Mouse (Mus musculus) CH12.LX (cell line): ENCODE measurements around the gene Kap. TPM values are rescaled to one million over a fixed set of nuclear protein-coding genes. Genes with fewer than 3 reads are reported as not detected.
A peak's percentile ranks its signal among the peaks of the same experiment; 100 is the strongest.

Experiments
- DNase-seq: peaks from one replicate; pipeline ENCODE4 v3.0.0-alpha.2; 2013; ENCODE audit errors: extremely low read depth
- H3K27ac ChIP-seq: 2 replicates; pipeline ENCODE4 v1.5.1; 2012; ENCODE audit warnings: low read depth, mild to moderate bottlenecking, control low read depth, moderate library complexity; ENCODE audit not compliant: insufficient read depth
- H3K27me3 ChIP-seq: replicated peaks from 2 replicates; pipeline ENCODE3; 2012; ENCODE audit warnings: inconsistent platforms
- H3K36me3 ChIP-seq, 2 experiments: replicated peaks in 1 of 2; 2 replicates each; pipeline versions ENCODE3 to v1.6.1; 2012; ENCODE audit warnings: inconsistent platforms in 1 of 2, low read length in 1 of 2, mild to moderate bottlenecking in 1 of 2, mixed read lengths in 1 of 2, moderate library complexity in 1 of 2; ENCODE audit not compliant: control insufficient read depth in 1 of 2, insufficient read depth in 1 of 2
- H3K4me1 ChIP-seq, 2 experiments: 2 replicates each; pipeline ENCODE4 v1.6.1; 2012; ENCODE audit warnings: inconsistent platforms in 1 of 2, moderate library complexity in 1 of 2; ENCODE audit not compliant: insufficient read depth in 2 of 2, control insufficient read depth in 1 of 2
- H3K4me2 ChIP-seq: 2 replicates; pipeline ENCODE4 v1.6.1; 2012; ENCODE audit warnings: low read depth, mild to moderate bottlenecking, control low read depth; ENCODE audit not compliant: poor library complexity, insufficient read depth, severe bottlenecking
- H3K4me3 ChIP-seq, 3 experiments: fragments of 150-350 bp in 1 of 3; sonication (generic) in 1 of 3; replicated peaks in 1 of 3; 2 replicates each; pipeline versions ENCODE3 to v1.5.1; 2011 to 2012; ENCODE audit warnings: low read depth in 2 of 3, low read length in 2 of 3, mild to moderate bottlenecking in 2 of 3, moderate library complexity in 2 of 3, control low read depth in 1 of 3, improper control_type of control experiment in 1 of 3, inconsistent platforms in 1 of 3, mixed read lengths in 1 of 3; ENCODE audit not compliant: poor library complexity in 1 of 3
- H3K79me2 ChIP-seq: replicated peaks from 2 replicates; pipeline ENCODE4 v1.6.1; 2012; ENCODE audit warnings: mild to moderate bottlenecking, moderate library complexity; ENCODE audit not compliant: control insufficient read depth, poor library complexity, insufficient read depth, severe bottlenecking; ENCODE audit errors: extremely low read depth
- H3K9ac ChIP-seq: 2 replicates; pipeline ENCODE4 v1.6.1; 2012; ENCODE audit warnings: low read depth, mild to moderate bottlenecking, control low read depth, moderate library complexity; ENCODE audit not compliant: insufficient read depth
- H3K9me3 ChIP-seq: replicated peaks from 2 replicates; pipeline ENCODE3; 2012; ENCODE audit warnings: low read length, inconsistent platforms, mixed read lengths
- CHD1 ChIP-seq: IDR thresholded peaks from 2 replicates; pipeline ENCODE4 v1.6.1; 2012; ENCODE audit warnings: low read depth, low read length, improper control_type of control experiment, inconsistent platforms
- CTCF ChIP-seq, 2 experiments: IDR thresholded peaks in 1 of 2; conservative IDR thresholded peaks in 1 of 2; 2 replicates each; pipeline ENCODE4 v1.5.1; 2011 to 2012; ENCODE audit warnings: low read depth in 2 of 2, low read length in 2 of 2, improper control_type of control experiment in 1 of 2, inconsistent platforms in 1 of 2, mild to moderate bottlenecking in 1 of 2, moderate library complexity in 1 of 2
- JUN ChIP-seq: IDR thresholded peaks from 2 replicates; pipeline ENCODE4 v1.6.1; 2011; ENCODE audit warnings: low read depth, mild to moderate bottlenecking, low read length, improper control_type of control experiment, moderate library complexity; ENCODE audit not compliant: insufficient read depth
- JUND ChIP-seq: conservative IDR thresholded peaks from 2 replicates; pipeline ENCODE4 v1.6.1; 2011; ENCODE audit warnings: low read depth, low read length, improper control_type of control experiment
- KAT2A ChIP-seq: IDR thresholded peaks from 2 replicates; pipeline ENCODE4 v1.6.1; 2012; ENCODE audit warnings: low read length, improper control_type of control experiment, inconsistent platforms; ENCODE audit not compliant: insufficient replicate concordance
- MAFK ChIP-seq: IDR thresholded peaks from 2 replicates; pipeline ENCODE4 v1.6.1; 2011; ENCODE audit warnings: low read length, improper control_type of control experiment; ENCODE audit not compliant: insufficient replicate concordance
- MAZ ChIP-seq: IDR thresholded peaks from 2 replicates; pipeline ENCODE4 v1.6.1; 2012; ENCODE audit warnings: low read depth, mild to moderate bottlenecking, inconsistent platforms, low read length, improper control_type of control experiment, moderate library complexity
- MXI1 ChIP-seq: IDR thresholded peaks from 2 replicates; pipeline ENCODE4 v1.6.1; 2011; ENCODE audit warnings: mild to moderate bottlenecking, low read depth, low read length, improper control_type of control experiment
- MYC ChIP-seq: IDR thresholded peaks from 2 replicates; pipeline ENCODE4 v1.6.1; 2011; ENCODE audit warnings: low read depth, mild to moderate bottlenecking, improper control_type of control experiment, low read length
- NELFE ChIP-seq: IDR thresholded peaks from 2 replicates; pipeline ENCODE4 v1.6.1; 2011; ENCODE audit warnings: low read depth, low read length, improper control_type of control experiment
- POLR2AphosphoS2 ChIP-seq: IDR thresholded peaks from 2 replicates; pipeline ENCODE4 v1.6.1; 2011; ENCODE audit warnings: low read depth, low read length, improper control_type of control experiment
- RCOR1 ChIP-seq: conservative IDR thresholded peaks from 2 replicates; pipeline ENCODE4 v1.6.1; 2012; ENCODE audit warnings: low read depth, mild to moderate bottlenecking, inconsistent platforms, low read length, improper control_type of control experiment
- SIN3A ChIP-seq: IDR thresholded peaks from 2 replicates; pipeline ENCODE4 v1.6.1; 2012; ENCODE audit warnings: low read length, improper control_type of control experiment, inconsistent platforms
- SMC3 ChIP-seq: IDR thresholded peaks from 2 replicates; pipeline ENCODE4 v1.6.1; 2011; ENCODE audit warnings: low read depth, low read length, improper control_type of control experiment
- TCF12 ChIP-seq: IDR thresholded peaks from 2 replicates; pipeline ENCODE4 v1.6.1; 2014; ENCODE audit warnings: low read depth, mild to moderate bottlenecking, inconsistent platforms, low read length, improper control_type of control experiment
- UBTF ChIP-seq: IDR thresholded peaks from 2 replicates; pipeline ENCODE4 v1.6.1; 2012; ENCODE audit warnings: low read depth, mild to moderate bottlenecking, inconsistent platforms, low read length, improper control_type of control experiment, moderate library complexity
- USF1 ChIP-seq: IDR thresholded peaks from 2 replicates; pipeline ENCODE4 v1.6.1; 2014; ENCODE audit warnings: low read depth, mild to moderate bottlenecking, inconsistent platforms, low read length, improper control_type of control experiment
- ZKSCAN1 ChIP-seq: IDR thresholded peaks from 2 replicates; pipeline ENCODE4 v1.6.1; 2012; ENCODE audit warnings: low read depth, inconsistent platforms, low read length, improper control_type of control experiment, borderline replicate concordance
- ZNF384 ChIP-seq: IDR thresholded peaks from 2 replicates; pipeline ENCODE4 v1.6.1; 2012; ENCODE audit warnings: low read depth, low read length, improper control_type of control experiment, inconsistent platforms
- dilution Hi-C: fragments of 300-500 bp; cut with MboI; formaldehyde crosslinking; loops from 2 replicates; pipeline ENCODE4 v1.14.3; 2020; ENCODE audit warnings: low sequenced_read_pairs; ENCODE audit not compliant: extremely low pct_unique_long_range_greater_than_20kb, extremely low pct_ligation_motif_present
- in situ Hi-C: fragments of 300-500 bp; cut with MboI; formaldehyde crosslinking; loops from 3 replicates; pipeline ENCODE4 v1.14.3; 2019; ENCODE audit warnings: low sequenced_read_pairs, low pct_ligation_motif_present, low pct_unique_long_range_greater_than_20kb, mixed read lengths
- polyA plus RNA-seq: library from polyadenylated mRNA; unstranded; fragments of >175 nt; gene quantifications from 2 replicates; pipeline ENCODE4 v1.2.1, GENCODE M21; 2012; ENCODE audit warnings: low read depth; ENCODE audit not compliant: insufficient read length
- total RNA-seq, 2 experiments: library from RNA; depleted of rRNA; stranded (reverse); fragments of 300-350 nt in 1 of 2; fragments of >200 nt in 1 of 2; gene quantifications; 2 replicates each; pipeline ENCODE4 v1.2.3; 2012 to 2014

Kap gene
- not detected in 2 replicates for total RNA-seq (2012; rRNA removed)
- total RNA-seq (2014; rRNA removed) = not detected in 2 replicates
- not detected in 2 replicates for polyA plus RNA-seq

DNA sequence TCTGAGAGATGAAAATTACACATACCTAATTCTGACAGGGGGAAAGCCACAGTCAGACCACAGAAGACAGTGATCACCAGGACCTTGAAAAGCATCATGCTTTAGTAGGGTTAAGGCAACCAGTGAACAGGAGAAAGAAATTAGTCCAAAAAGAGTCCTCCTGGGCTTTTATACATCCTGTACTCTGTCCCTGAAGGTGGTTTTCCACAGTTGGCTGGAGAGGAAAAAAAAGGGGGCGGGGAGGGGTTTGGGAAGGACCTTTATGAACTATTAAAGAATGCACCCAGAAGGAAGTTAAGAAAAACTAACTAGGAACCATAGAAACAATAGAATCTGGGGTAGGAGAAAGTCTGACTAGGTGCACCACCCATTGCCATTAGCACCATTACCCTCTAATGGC lies at the start of gene Kap:
Gene Kap, minus strand, starts transcription at position 237 of the 400 bp plus-strand sequence.
- no peak within 1 kb of the TSS for H3K4me3 ChIP-seq
- no peaks in the 10 kb centered on the region for H3K4me1 ChIP-seq
- no peak within 1 kb of the TSS for H3K27ac ChIP-seq
- H3K9me3 ChIP-seq = no peaks in the 10 kb centered on the region
- DNase-seq = no peak
- H3K36me3 ChIP-seq = no peaks in the 10 kb centered on the region
- dilution Hi-C loops = no loop called here
- in situ Hi-C loops = loop anchor here (25.0 kb wide), 1 partner anchor 141 kb away; no protein-coding TSS in a partner anchor
- TF ChIP-seq KAT2A (no peak), MAFK (no peak), MXI1 (no peak), UBTF (no peak), TCF12 (no peak), POLR2AphosphoS2 (no peak), CHD1 (no peak), USF1 (no peak)
- H3K4me2 ChIP-seq = 0 out of 2 replicates have a peak within 1 kb of the TSS, but pooled peaks have one; percentile 38
- H3K27me3 ChIP-seq = peaks cover 77% of the 10 kb centered on the region
- H3K79me2 ChIP-seq = no peaks in the 10 kb centered on the region
- no peak within 1 kb of the TSS for H3K9ac ChIP-seq

DNA sequence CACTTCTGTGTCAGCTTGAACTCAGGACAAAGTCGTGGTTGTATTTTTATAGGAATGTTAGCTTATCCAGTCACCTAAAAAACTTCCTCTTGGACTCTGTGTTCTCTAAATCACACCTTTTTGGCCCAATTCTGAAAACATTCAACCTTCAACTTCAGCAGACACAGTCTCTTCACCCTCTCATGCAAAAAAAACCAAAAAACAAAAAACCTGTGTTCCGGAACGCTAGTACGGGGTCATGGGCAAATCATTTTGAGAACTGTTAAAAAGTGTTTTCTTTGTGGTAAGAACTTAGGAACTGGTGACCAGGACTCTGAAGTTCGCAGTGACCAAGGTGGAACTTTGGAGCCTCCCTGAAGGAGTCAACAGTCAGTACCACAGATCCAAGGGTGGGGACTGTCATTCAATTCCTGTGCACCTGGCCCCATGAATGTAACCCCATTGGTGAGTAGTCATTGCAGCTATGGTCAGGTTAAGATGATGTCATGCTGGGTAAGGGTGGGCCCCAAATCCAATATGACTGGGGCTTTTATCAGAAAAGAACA lies 32.4 kb upstream of the Kap start:
- Histone ChIP-seq H3K36me3 (no peaks in the 10 kb centered on the region), H3K4me1 (no peaks in the 10 kb centered on the region), H3K9me3 (no peaks in the 10 kb centered on the region), H3K79me2 (no peaks in the 10 kb centered on the region), H3K27me3 (peaks cover 27% of the 10 kb centered on the region), H3K27ac (no peak overlapping the region), H3K4me3 (no peak overlapping the region), H3K4me2 (no peak overlapping the region), H3K9ac (no peak overlapping the region)
- in situ Hi-C loops = no loop called here
- dilution Hi-C loops = no loop called here
- DNase-seq = no peak
- TF ChIP-seq NELFE (no peak), ZNF384 (no peak), MAZ (no peak), SIN3A (no peak), KAT2A (no peak), TCF12 (no peak), SMC3 (no peak), JUND (no peak), RCOR1 (no peak), CTCF (conservative IDR thresholded peaks at IDR 0.05 in 1 of 2, IDR thresholded peaks at IDR 0.05 in 1 of 2; ENCODE audit: low read depth in 2 of 2, low read length in 2 of 2) (no peak), JUN (no peak), ZKSCAN1 (no peak), MYC (no peak), USF1 (no peak)
